Mouse (Mus musculus) c-Kit-positive CD71-positive TER-119-positive erythroid progenitor cells, embryonic 14.5 days (primary cell): Measurements from ENCODE around the gene H2-T3.
"Not testable (repeated sequence)": the region's sequence is repeated elsewhere in the genome, so short reads cannot be mapped to it uniquely, and the experiment has no call there.

Experiments used
- DNase-seq: peaks from one replicate; pipeline ENCODE4 v3.0.0-alpha.2; 2013; ENCODE audit warnings: low spot score

The H2-T3 gene

DNA sequence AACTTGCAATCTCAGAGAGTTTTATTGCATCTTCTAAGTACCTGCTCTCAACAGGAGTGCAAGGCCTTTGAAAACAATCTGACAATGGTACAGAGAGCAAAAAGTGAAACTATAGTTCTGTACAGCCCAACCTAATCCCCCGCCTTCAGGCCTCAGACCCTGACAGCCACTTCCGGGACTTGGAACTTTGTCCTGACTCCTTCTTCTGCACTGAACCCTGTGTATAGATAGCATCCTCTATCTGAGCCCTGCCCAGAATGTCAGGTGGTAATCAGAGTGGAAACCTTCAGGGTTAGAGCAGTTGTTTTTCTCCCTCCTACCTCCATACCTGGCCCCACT is at the start of gene H2-T3:
Gene H2-T3 (minus strand): TSS at position 119 of the 339 bp plus-strand sequence.
- no peak for DNase-seq

DNA sequence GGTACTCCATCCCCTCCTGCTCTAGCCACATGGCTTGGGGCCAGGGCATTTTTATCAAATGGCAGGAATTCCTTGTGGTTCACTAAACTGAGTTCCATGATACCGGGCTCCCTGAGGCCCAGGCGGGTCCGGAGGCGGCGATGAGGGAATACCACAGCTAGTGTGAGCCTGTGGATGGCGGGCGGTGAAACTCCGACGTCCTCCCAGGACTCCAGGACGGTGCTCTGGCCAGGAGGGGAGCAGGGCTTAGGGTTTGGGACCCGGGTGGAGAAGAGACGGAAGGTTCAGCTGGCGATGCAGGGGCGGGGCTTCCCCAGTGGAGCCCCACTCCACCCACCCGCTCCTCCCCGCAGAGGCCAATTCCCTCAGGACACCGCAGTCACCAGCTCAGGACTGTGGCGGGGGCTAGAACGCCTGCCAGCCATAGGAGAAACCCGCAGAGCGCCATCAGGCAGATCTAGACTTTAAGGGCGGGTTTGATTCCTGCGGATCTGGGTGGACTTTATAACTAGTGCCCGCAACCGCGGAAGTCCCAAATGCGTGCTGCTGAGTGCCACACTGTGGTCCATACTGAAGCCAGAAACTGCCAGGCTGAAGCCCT is 47.3 kb upstream of the H2-T3 start:
- DNase-seq = no peak

DNA sequence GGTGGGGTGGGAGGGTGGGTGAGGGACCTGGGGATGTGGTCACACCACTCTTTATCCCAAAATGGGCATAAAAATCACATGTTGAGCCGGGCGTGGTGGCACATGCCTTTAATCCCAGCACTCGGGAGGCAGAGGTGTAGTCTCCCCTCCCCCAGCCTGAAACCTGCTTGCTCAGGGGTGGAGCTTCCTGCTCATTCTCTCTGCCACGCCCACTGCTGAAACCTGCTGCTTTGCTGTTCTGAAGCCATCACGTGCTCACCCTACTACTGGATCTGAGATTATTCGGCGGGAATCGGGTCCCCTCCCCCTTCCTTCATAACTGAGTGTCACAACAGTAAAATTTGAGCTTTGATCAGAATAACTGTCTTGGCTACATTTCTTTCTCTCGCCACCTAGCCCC is 45.2 kb upstream of the H2-T3 start:
- not testable (repeated sequence) for DNase-seq

DNA sequence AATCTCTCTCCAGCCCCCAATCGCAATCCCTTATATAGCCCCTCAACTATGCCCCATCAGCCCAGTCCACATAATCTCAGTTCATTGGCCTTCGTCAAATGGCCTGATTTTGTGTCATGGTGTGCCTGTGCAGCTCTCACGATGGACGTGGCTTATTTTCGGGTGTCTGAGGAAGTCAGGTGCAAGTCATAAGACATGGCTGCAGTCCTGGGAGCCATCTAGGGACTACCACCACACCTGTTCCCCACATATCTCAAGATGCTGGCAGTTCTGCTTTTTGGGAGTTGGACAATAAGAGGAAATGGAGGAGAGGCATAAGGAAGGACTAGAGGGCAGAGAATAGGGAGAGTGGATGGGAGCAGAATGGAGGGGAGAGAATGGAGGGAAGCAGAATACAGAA is 43.5 kb upstream of the H2-T3 start:
- DNase-seq = no peak

DNA sequence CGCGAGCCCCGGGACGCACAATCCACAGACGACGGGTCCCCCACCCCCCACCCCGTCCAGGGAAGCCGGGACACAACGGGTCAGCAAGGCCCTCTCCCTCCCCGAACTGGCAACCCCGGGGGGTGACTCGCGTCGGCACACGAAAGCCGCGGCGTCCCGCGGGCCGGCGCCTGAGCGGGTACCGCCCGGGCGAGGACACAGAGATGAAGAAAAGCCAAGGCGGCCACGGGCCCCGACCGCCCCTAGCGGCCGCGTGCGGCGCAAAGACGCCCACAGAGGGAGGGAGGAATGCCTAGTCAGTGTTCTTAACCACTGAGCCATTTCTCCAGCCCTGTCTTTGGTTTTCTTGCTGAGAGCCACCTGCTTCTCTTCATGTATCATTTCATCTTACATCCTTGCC is 41.2 kb upstream of the H2-T3 start:
- peak; percentile 99 for DNase-seq

DNA sequence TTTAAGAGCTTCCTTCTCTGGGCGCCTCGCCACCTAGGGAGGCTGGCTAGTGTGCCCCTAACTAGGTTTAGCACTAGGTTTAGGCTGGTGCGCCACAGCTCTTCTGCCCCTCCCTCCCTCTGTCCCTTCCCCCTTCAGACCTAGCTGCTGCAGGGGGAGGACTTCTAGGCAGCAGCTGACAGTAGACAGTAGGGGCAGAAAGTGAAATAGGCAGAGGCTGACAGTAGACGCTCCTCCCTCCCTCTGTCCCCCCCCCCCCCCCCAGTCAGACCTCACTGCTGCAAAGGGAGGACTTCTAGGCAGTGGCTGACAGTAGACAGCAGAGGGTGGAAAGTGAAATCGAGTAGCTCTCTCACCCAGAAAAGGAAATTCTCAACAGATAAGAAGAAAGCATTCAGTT is 39.0 kb upstream of the H2-T3 start:
- DNase-seq = no peak

DNA sequence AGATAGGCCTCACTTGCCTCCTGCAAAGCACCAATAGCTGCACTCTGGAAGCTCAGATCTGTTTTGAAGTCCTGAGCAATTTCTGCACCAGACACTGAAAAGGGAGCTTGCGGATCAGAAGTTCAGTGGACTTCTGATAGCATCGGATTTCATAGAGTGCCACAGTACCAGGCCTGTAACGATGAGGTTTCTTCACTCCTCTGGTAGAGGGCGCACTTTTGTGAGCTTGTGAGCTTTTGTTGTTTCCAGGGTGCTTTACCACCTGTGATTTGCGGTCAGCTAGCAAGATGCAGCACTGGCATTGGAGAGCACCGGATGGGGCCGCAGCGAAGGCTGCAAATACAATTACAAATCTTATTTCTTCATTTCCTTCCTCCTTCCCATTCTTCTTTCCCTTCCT is 36.8 kb upstream of the H2-T3 start:
- DNase-seq = no peak

DNA sequence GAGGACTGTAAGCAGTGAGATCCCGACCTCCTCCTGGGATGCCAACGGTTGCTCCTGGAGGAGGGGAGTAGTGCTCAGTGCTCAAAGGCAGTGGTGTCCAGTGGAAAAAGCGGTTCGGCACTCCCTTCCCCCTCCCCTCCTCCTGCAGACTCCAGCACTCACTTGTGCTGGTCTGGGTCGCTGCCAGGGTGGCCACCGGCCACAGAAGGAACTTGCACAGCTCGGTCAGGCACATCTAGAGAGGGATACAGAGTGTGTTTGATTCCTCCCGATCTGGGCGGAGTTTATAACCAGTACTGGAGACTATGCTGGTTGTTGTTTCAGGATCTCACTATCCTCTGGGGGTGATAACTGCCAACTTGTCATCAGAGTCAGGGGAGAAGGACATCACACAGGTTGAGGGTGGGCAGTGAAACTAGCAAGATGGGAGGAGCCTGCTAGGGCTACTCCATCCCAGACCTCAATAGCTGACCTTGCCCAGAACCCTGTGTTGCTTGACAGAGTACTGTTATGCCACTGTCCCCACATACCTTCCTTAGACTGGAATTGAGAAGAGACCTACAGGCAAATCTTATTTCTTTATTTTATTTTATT is 35.2 kb upstream of the H2-T3 start:
- no peak for DNase-seq

DNA sequence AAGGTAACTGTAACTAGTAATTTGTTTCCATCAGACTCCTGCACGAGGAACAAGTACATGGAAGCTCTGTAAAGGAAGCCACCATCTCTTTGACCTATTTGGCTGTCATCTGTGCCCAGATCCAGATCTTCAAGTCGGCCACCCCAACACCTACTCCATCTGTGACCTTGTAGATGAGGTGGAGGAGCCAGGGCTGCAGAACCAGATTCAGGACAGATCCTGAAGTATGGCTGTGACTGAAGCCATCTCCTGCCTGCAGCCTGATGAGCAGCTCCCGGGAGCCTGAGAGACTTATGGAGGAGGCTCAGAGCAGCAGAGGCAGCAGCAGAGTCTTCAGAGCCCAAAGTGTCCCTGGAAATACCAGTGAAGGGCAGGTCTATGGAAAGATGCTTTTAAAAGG is 34.4 kb upstream of the H2-T3 start:
- DNase-seq = no peak

DNA sequence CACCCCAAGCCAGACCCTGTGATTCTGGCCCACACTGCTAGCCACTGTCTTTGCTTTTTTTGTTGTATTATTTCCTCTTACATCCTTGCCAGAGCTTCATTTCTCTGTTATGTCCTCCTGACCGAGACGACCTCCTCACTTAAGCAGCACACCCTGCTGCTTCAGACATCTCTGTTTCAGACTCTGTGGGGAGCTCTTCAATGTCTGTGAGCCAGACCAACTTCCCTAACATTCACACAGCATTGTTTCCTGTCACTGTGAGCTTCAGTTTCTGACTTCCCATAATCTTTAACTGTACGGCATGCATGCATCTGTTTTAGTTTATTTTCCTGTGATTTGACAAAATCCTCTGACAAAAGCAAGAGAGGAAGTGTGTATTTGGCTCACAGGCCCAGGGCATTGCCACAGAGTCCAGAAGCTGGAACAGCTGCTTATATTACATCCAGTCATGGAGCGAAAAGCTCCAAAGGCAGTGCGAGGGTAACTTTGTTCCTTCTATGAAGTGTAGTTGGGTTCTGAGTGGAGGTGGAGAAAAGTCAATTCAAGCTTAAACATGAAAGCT is 28.6 kb upstream of the H2-T3 start:
- no peak for DNase-seq

DNA sequence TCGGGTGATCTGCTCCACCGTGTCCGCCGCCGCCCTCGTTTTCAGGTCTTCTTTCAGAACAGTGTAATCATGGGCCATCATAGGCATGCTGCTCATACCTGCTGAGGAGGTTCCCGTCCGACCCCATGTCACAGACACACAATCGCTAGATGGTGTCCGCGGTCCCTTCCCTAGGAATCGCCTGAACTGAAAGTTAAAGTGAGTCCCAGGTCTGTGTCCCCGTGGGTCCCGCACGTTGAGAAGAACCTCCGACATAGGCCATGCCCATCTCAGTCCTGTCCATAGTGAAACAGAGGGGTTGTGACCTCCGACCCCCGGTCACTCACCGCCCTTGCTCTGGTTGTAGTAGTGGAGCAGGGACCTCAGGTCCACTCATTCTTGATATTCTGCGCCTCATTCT is 25.5 kb upstream of the H2-T3 start:
- no peak for DNase-seq

DNA sequence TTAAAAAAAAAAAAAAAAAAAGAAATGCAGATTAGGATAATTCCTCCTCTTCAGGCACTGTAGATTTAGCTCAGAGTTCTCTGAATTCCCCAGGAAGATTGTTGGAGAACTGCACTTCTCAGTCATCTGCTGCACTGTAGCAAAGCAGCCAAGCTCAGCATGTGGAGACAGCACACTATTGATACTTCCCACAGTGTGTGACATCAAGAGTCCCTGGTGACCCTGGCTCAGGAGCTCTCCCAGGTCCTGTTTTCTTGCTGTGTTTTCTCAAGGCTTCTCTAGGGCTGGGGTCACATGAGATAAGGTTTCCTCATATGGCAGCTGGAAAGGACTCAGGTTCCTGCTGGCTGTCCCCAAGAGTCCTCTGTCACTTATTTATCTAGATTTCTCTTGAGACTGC is 16.8 kb upstream of the H2-T3 start:
- no peak for DNase-seq

DNA sequence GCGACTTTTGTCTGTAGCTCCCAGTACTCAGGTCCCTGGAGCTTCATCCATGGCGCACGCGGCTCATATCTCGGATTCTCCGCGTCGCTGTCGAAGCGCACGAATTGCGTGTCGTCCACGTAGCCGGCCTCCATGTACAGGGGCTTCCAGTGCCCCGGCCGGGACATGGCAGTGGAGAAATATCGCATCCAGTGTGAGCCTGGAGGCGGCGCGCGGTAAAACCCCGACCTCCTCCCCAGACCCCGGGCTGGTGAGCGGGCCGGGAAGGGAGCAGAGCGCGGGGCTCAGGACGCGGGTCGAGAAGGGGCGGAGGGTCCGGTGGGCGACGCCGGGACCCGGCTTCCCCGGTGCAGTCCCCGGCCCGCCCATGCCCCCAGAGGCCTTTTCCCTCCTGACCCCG is 15.8 kb upstream of the H2-T3 start:
- DNase-seq = no peak

DNA sequence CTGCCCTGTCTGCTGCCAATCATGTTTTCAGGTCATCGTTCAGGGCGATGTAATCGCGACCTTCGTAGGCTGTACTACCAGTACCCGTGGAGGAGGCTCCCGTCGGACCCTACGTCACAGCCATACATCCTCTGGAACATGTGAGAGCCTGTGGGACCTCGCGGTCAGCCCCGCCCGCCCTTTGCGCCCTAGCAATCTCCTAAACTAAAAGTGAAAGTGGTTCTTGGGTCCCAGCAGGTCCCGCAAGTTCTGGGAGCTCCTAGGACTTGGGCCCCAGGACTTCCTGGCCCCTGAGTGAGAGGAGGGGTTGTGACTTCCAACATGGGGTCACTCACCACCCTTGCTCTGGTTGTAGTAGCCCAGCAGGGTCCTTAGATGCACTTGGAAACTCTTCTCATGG is 15.4 kb upstream of the H2-T3 start:
- no peak for DNase-seq

DNA sequence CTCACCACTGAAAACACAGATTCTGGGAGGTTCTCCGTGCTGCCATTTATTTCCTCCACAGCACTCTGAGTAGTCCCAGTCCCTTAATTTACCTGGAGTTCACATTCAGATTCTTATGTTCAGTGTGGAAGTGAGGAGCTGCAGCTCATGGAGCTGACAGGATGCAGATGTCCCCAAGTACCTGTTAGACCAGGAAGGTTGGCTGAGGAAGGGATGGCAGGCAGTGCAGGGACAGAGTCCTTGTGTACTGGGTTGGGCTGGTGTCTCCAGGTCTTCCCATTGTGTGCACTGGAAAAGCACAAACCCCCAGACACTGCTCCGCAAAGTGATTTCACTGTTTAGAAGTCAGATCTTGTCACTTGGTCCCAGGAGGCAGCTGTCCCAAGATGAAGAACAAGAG is 11.8 kb upstream of the H2-T3 start:
- no peak for DNase-seq

DNA sequence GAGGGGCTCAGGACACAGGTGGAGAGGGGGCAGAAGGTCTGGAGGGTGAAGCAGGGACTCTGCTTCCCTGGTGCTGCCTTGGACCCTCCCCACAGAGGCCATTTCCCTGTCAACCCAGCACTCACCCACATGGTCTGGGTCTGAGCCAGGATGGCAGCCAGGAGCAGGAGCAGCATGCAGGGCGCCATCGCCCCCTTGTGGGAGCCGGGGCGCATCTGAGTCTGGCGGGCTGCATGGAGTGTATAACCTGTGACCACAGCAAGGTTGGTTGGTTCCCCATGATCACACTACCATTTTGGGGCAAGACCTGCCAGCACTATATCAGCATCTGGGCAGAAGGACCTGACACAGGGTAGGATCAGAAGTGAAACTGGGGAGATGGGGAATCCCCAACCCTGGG is 8.2 kb upstream of the H2-T3 start:
- DNase-seq = no peak

DNA sequence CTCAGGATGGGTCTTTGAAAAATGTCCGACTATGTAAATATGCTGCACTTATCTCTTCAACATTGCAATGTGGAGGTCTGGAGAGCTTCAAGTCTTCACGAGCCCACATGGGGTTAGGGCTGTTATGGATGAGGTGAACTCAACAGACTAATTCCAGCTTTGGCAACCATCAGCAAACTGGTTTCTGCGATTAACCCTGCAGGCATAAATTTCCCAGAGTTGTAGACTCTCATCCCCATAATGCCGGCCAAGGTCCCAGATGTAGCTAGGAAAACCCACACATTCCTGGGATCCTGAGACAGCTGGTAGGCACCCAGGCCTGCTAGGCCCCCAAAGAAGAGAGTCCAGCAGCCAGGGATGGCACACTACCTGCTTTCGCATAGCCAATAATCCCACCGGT is 4.4 kb upstream of the H2-T3 start:
- DNase-seq = no peak

DNA sequence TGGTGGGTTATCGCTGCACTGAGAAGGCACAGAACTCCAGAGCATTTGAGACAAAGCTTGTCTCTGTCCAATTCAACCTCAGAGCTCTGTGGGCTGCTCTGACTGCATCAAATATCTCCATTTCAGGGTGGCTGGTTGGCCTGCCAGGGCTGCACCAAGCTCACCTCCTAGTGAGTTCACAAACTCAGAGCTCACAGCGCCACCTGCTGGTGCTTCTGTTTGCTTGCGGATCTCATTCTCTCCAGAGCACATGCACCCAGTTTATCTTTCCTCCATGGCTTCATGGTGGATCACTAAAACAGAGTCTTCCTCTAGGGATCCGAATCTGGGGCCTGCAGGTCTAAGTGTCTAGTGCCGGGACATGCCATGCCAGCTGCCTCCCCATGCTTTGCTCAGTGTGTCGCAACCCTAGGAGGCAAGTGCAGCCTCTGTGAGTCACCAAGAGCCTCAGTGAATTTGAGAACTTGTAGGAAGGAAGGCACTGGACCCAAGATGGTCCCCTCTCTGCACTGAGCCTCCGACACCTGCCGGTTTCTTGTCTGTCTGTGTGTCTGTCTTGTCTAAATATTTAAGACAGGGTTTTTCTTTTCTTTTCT is 3.6 kb upstream of the H2-T3 start:
- DNase-seq = no peak

DNA sequence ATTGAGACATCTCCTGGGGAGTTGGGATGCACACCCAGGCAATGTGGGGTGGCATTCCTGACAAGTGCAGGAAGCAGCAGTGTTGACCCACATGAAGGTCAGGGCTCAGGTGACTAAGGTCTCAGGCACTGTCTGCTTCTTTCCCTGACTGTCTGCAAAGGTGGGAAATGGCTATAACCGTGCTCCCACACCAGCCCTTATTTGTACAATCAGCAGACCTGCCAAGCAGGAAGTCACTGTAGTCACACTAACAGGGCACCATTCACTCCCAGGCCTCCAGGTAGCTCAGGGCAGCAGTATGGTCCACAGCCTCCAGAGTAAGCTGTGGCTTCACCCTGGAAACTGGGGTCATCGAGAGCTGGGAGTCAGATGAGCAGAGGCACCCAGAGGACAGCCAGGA is 2.3 kb upstream of the H2-T3 start:
- no peak for DNase-seq

DNA sequence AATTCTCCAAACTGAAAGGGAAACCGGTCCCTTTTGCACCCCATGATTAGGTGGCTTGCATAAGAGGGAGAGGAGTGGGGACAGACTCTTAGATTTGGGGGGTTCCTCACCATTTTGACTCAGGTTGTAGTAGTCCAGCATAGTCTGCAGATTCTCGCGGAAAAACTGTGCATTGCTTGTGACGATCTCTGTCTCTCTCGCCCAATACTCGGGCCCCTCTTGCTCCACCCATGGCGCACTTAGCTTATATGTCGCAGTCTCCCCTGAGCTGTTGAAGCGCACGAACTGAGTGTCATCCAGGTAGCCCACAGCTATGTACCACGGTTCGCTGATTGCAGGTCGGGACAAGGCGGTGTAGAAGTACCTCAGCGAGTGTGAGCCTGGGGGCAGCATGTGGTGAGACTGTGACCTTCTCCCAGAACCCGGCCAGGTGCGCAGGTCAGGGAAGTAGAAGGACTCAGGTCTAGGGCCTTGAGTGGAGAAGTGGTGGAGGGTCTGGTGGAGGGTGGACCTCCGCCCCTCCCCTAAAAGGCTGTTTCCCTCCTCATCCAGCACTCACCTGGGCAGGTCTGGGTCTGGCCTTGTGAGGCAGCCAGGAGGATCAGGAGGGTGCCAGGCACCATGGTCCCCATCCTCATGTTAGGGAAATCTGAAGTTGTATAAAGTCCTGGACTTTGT is 457 bp downstream of the H2-T3 start:
- DNase-seq = no peak

DNA sequence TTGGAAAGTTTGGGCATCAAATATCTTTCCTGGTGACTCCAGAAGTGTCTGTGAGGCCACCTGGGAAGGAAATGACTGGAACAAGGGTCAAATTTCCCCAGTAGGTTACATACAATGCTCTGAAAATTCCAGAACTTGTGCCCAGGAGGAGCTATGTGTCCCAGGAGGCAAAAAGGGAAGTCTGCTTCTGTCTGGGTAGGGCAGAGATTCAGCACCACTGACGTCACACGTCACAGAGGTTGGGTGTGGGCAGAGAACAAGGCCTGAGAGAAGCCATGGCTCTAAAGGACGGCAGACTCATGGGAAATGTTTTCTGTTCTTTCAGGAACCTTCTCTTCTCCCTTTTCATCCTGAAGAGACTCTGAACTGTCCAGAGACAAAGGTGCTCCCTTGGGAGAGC is 2.5 kb downstream of the H2-T3 start:
- no peak for DNase-seq

DNA sequence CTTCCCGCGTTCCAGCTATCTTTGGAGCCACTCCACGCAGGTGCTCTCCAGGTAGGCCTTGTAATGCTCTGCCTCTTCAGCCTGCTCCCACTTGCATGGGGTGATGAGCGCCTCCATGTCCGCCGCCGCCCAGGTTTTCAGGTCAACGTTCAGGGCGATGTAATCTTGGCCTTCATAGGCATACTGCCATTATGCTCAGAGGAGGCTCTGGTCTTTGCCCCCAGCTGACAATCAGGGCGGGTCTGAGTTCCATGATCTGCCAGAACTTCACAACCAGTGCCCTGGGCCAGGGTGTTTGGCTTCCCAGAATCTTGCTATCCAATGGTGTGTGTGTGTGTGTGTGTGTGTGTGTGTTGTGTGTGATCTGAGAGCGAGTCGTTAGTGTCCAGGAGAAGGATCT is 7.9 kb downstream of the H2-T3 start:
- no peak for DNase-seq

DNA sequence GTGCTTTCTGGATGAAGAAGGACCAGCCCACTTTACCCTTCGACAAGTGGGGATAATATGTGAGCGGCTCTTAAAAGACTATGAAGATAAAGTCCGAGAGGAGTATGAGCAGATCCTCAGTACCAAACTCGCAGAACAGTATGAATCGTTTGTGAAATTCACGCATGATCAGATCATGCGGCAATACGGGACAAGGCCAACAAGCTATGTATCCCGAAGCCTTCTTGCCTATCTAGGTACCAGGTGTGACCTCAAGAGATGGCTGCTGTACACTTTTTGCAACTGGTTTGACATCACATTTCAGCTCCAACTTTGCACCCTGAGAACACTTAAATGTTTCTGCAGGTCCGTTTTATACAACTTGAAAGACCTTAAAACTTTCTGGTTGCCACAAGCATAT is 10.6 kb downstream of the H2-T3 start:
- DNase-seq = not testable (repeated sequence)
